Mouse (Mus musculus): ENCODE measurements around the gene Yipf3.
A peak's percentile ranks its signal among the peaks of the same experiment; 100 is the strongest.

The Yipf3 gene

DNA sequence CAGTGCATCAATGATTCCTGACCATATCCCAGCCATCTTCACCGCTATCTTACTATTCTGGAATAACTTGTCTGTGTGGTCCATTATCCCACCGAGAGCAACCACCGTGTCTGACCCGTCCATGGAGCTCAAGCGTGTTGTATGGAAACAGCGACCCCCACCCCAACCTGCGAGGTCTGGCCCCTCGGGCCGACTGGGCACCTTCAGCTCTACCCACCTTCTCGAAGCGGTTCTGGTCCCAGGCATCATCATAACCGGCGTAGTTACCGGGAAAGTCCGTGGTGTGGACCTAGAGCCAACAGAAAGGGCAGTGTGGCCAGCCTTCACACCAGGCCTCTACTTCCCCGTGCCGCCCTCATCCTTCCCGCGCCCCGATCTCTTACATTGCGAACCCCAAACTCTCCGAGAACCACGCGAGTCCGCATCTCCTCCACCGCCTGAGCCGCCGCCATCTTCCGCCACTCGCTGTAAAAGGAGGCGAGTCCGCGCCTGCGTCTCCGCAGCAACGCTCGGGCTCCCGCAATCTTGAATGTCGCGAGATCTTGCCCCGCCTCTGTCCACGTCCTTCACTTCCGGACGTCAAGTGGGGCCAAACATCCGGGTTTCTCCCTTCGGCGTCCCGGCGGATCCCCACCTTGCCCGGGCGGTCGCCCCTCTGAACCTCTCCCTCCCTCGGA lies at the start of gene Yipf3, which contains the start of gene Polr1c:
TSS of gene Yipf3 (plus strand) at position 569 of the 677 bp plus-strand sequence.
TSS of gene Polr1c (minus strand) at position 543 of the 677 bp plus-strand sequence.
- DNase-seq (ENCODE audit: low spot score in 2 of 2), result peak; percentile 89 to 91

DNA sequence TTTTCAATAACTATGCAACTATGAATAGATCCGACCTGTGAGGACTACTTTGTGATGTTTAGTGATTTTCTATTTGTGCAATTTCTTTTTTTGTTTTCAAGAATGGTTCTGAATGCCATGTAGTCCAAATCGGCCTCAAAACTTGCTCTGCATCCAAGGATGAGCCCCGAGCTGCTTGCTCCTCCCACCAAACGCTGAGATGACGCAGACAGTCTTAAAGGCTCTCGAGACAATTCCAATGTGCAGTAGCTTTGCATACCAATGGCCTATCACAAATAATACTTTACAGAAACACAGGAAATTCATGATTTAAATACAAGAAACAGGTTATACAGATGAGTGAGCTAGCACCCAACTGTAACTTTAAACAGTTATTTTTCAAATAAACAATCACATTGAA lies 46.7 kb upstream of the Yipf3 start:
- no peak for DNase-seq (ENCODE audit: low spot score in 2 of 2)

DNA sequence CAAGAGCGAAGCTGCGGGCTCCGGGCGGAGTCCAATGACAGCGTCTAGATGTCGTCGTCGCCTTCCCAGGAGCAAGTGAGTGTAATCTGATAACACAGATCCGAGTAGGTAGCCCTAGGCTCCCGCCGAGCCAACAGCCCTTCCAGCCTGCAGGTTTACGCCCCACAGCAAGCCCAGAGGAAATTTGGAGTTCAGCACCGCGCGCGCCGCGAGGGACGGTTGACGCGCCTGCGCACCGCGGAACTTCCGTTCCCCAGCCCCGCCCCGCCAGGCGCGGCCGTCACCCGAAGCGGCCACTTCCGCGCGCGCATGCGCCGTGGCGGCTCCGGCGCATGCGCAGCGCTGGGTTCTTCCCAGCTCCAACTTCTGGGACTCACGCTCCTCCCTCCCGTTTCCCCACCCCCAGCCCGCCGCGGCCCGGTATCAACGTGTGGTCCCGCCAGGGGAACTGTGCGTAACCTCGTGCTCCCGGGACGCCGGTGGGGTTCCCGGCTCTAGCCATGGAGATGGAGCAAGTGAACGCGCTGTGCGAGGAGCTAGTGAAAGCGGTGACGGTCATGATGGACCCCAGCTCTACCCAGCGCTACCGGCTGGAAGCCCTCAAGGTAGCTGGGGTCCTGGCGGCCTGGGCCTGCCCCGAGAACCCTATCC lies 45.3 kb upstream of the Yipf3 start, which contains the start of the genes Polh and Xpo5:
TSS of gene Polh (minus strand) at position 225 of the 651 bp plus-strand sequence.
TSS of gene Xpo5 (plus strand) at position 362 of the 651 bp plus-strand sequence.
- DNase-seq (ENCODE audit: low spot score in 2 of 2), result peak; percentile 89 to 94

DNA sequence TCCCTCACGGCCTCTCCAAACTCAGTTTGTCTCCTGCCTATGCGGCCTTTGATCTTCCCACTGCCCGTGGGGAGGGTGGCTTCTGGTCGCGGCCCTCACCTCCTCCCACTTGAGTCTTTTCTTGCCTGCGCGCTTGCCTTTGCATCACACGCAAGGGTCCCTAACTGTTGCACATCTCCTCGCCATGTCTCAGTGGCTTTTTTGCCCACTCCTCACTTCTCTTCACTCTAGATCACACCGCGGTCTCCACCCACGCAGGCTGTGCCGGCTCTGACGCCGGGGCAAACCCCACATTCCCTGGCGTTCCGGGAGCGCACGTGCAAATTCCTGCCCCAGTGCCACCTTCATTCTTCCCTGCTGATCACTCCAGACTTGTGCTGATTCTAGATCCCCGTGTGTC lies 44.8 kb upstream of the Yipf3 start:
- no peak for DNase-seq (ENCODE audit: low spot score in 2 of 2)

DNA sequence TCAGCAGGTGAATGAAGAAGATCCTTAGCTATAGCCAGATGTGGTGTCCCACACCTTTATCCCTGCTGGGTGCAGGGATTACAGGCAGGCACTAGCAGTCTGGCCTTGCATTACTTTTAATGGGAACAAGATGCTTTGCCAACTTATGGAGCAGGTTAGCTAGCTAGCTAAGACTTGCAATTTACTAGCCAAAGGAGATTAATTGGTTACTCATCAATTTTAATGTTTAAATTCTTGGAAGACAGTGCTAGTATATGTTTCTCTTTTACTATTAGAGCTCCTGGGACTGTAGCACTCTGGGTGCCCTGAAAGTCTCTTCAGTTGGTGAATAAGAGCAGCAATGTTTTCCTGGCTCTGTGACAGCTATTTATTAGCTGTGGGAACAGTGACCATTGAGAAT lies 41.2 kb upstream of the Yipf3 start:
- no peak for DNase-seq (ENCODE audit: low spot score in 2 of 2)

DNA sequence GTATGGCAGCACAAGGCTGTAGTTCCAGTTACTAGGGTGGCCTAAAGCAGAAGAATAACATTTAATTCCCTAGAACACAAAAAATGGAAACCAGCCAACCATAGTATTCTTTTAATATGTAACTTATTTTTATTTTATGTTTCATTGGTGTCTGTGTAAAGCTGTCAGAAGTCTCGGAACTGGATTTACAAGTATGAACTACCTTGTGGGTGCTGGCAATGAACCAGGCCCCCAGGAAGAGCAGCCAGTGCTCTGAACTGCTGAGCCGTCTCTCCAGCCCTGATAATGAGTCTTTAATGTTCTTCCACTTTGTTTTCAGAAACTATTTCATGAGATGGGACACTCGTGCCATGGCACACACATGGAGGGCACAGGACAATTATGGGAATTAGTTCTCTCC lies 37.3 kb upstream of the Yipf3 start:
- DNase-seq (ENCODE audit: low spot score in 2 of 2), result no peak

DNA sequence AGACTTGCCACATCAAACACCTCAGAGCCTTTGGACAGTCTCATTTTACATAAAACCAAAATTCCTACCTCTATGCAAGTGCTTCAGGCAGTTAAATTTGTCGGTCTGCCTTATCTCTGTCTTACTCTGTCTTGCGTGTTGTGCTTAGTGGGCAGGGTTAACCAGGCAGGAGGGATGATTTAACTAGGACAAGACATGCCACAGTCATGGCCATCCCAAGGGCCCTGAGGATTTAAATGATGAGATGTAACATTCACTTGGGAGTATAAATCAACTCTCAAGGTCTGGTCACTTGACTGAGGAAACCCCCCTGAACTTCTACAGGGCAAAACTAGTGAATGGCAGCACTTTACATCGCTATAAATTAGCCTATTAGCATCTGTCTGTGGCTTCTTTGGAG lies 26.3 kb upstream of the Yipf3 start:
- no peak for DNase-seq (ENCODE audit: low spot score in 2 of 2)

DNA sequence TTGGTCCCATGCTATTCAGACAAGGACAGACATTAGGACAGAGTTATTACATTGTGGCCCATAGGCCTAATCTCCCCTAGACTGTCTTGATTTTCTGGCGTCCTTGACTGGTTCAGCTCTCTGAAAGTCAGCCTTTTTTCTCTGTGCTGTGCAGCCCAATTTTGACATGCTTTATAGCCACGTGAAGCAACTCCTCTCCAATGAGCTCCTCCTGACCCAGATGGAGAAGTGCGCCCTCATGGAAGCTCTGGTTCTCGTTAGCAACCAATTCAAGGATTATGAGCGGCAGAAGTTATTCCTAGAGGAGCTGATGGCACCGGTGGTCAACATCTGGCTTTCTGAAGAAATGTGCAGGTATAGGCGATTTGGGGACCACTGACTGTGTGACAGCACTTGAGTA lies 20.3 kb upstream of the Yipf3 start:
- no peak for DNase-seq (ENCODE audit: low spot score in 2 of 2)

DNA sequence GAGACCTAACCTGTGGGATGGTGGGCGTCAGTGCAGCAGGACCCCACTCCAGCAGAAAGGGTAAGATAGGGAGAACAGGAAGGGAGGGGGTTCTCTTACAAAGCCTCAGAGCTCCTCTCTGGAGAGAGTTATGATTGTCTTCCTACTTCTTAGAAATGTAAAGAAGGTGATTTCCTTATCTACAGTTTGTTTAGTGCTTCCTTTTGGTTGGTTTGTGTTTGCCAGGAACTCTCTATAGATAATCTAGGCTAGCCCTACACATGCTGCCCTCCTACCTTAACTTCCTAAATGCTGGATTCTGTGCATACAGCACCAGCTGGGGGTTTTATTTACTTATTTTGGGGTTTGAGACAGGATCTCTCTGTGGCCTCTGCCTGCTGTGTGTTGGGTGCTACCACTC lies 11.8 kb upstream of the Yipf3 start:
- DNase-seq (ENCODE audit: low spot score in 2 of 2), result no peak

DNA sequence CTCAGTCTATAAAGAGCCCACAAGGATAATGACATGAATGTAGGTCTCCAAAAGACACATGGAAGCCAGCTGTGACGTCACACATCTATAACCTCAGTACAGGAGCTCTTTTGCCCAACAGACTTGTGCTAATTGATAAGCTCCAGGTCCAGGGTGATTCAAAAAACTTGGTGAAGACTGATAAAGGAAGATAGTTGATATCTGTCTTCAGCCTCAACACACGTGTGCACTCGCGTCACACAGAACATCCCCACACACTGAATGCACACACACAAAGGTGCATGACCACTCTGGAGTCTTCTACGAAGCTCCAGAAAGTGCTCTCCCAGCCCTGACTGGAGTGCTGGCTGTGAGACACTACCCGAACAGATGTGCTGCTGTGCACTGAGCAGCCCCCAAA lies 10.8 kb upstream of the Yipf3 start:
- no peak for DNase-seq (ENCODE audit: low spot score in 2 of 2)

DNA sequence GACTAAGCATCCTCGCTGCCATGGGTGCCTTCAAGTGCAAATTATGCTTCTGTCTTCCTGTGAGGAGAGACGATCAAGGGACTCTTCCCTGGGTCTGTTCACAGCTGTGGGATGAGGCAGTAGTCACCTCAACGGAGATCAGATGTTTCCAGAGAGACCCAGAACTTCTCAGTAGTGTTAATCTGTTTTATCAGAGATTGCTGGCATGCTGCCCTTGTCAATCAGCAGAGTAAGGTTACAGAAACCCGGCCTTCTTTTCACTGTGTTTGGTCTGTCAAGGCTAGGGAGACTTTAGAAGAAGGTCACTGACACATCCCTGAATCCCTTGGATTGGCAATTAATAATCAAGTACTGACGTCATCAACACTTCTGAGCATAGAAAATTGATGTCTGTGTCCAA lies 10.4 kb upstream of the Yipf3 start:
- DNase-seq (ENCODE audit: low spot score in 2 of 2), result no peak

DNA sequence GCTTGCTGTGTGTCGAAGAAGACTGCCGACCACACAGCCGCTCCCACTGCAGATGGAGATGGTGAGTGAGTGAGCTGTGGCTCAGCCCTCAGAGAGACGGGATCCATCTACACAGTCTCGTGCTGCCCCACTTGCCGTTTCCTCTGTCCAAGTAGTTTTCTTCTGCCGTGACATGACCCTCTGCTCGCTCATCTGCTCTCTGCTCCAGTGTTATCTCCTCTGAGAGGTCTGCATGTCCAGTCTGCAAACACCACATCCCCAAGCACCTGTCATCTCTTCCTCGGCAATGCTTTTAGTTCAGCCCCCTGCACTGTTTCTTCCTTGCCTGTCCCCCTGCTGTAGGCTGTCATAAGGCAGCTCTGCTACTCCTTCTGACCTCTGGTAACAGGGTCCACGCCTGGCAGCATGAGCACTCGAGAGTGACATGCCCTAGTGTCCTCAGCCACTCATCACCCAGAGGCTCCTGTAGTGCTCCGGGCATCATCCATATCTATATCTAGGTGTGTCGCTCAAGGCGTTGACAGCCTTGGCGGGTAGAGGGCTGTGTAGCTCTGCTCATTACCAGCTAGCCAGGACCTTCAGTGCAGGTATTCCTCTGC lies 8.3 kb upstream of the Yipf3 start:
- DNase-seq (ENCODE audit: low spot score in 2 of 2), result no peak

DNA sequence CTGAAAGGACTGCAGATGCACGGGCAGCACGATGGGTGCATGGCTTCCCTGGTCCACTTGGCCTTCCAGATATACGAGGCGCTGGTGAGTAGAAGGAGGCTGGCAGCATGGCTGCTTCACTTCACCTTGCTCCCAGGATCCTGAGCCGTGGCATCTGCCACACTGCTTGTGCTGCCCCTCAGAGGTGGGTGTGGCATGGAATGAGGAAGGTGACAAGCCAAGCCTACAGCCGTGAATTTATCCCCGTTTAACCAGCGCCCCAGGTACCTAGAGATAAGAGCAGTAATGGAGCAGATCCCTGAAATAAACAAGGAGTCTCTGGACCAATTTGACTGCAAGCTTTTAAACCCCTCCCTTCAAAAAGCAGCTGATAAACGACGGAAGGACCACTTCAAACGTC lies 6.4 kb upstream of the Yipf3 start:
- no peak for DNase-seq (ENCODE audit: low spot score in 2 of 2)

DNA sequence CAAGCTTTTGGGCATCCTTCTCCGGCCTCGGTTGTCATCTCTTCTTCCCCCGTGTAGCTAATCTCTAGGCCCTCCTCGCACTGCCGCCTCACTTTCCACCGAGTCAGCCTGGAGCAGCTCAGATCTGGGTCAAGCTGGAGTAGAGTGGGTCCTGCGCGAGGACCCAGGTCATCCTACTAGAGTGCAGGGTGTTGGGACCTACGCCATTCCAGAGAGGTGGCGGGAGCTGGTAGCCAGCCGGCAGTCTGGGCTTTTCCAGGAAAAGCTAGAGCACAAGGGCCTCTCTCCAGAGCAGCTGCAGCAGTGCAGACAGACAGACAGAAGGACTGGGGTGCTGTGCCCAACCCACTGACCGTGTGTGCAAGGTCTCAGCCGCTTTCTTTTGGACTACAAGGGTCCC lies 5.6 kb upstream of the Yipf3 start:
- no peak for DNase-seq (ENCODE audit: low spot score in 2 of 2)

DNA sequence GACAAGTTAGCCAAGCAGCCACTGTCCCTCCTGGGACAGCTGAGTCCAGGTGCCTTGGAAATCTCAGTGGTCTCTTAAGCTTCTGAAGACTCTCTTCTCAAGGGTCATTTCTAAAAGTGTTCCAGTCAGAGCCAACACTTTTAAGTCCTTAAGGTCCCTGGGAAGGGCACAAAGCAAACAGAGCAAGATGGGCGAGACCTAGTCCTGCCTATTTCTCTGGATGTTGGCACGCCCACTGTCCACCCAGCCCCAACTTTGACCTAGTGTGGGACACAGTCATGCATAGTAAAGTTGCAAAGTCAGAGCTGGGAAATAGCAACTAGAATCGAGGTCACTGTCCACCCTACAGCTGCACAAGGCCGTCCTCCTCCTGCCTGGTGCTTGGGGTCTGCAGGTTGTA lies 4.9 kb upstream of the Yipf3 start:
- DNase-seq (ENCODE audit: low spot score in 2 of 2), result no peak

DNA sequence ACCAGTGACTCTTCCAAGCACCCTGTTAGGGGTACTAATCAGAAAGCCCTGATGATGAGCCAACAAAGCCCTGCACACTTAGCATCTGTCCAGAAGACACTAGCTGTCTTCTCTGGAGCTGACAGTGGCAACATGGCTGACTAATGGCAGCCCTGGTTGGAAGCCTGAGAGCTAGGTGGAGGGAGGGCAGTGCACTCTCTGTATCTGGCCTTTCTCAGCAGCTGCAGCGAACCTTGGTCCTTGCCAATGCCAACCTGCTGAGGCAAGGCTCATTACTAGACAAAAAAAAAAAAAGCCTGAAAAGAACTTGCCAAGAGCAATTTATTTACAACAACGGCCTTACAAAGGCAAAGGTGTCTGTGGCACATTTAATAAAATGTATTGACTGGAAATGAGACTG lies 4.3 kb upstream of the Yipf3 start:
- DNase-seq (ENCODE audit: low spot score in 2 of 2), result no peak

DNA sequence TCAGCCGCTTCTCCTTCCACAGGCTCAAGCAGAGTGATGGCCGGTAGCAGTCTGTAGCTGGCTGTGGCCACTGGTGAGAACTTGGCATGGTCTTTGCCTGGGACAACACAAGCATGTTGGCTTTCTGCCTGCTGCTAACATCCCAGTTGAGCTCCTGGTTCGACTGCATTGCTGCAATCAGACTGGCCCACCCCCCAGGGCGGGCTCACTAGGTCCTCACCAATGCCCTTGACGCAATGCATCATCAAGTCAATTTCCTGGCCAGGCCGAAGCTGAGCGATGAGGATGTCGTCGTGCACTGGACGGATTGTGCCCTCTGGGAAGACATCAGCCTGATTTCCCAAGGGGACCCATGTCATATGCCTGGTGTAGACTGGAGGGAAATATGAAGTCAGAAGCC lies 3.3 kb upstream of the Yipf3 start:
- no peak for DNase-seq (ENCODE audit: low spot score in 2 of 2)

DNA sequence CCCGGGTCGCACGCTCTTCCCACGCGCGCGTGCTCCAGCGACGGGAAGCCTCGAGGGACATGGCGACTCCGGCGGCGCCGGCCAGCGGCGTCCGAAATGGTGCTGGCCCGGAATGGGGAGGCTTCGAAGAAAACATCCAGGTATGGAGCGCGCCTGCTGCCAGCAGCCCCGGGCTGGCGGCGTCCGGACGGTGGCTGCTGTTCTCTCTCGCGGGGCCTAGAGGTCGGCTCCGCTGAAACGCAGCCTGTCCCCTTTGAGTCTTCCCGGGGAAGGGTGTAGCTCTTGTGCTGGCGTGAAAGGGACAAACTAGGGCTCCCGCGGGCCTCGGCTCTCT lies 276 bp downstream of the Yipf3 start:
- DNase-seq (ENCODE audit: low spot score in 2 of 2), result peak in 1 of 2 experiments; percentile 22

DNA sequence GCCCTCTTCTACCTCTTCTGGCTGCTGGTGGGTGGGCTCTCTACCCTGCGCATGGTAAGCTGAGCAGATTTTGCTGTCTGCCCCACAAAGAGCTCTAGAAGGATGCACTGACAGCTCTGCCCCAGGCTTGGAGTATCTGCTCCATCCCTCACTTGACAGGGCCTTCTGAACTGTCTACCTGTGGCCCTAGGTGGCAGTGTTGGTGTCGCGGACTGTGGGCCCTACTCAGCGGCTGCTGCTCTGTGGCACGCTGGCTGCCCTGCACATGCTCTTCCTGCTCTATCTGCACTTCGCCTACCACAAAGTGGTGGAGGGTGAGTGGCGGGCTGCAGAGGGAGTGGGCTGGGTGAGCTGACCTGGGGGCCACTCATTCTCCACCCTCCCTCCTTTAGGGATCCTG lies 3.3 kb downstream of the Yipf3 start:
- DNase-seq (ENCODE audit: low spot score in 2 of 2), result no peak

DNA sequence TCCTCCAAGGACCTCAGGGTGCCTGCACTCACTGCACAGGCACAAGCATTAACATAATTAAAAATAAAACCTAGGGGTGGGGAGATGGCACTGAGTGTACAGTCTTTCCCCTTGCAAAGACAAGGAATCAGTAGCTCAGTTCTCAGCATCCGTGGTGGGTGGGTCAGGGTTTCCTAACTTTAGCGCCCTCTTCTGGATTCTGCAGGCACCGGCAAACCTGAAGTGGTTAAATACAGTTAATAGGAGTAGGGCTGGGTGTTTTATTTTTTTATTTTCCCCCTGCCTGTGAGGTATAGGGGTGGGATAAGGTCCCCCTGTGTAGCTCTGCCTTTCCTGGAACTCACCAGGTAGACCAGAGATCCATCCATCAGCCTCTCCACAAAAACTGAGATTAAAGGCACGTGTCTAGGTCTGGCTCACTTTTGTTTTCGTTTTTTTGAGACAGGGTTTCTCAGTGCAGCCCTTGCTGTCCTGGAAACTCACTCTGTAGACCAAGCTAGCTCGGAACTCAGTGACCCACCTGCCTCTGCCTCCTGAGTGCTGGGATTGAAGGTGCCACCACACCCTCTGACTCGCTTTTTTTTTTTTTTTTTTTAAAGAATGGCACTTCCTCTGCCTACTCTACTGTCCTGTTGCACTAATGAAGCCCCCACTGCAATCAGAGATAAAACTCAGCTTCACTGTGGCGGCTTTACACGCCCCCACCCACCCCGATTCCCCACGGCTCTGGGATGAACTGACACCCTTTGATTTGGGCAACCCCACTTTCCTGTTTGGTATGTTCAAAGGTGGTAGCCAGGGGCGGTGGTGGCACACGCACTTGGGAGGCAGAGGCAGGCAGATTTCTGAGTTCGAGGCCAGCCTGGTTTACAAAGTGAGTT lies 4.9 kb downstream of the Yipf3 start:
- peak in 1 of 2 experiments; percentile 60 for DNase-seq (ENCODE audit: low spot score in 2 of 2)

DNA sequence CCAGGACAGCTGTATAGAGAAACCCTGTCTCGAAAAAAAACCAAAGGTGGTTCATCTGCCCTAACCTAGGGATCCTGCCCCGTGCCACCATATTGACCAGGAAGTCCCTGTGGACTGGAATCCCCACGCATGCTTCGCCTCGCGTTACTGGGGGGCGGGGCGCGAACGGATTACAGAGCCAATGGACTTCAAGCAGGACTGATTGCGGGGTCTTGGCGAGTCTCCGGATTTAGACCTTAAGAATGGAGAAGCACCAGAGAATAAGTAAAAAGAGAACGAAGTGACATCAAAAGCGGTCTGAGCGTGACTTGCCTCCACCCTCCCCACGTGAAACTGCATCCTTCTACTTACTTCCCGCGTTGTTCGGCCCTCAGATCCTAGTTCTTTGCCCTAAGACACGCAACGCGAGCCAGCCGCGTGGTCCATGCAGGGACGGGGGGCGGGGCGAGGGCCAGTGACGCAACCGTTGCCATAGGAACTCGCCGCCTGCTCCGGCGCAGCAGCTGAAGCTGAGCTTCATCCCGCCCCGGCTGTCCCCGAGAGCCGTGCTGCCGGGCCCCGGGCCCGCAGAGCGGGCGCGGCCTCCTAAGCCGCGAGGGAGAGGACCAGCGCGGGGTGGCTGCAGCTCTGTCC lies 5.7 kb downstream of the Yipf3 start, which contains the start of gene Lrrc73:
TSS of gene Lrrc73 (plus strand) at position 80 of the 633 bp plus-strand sequence.
- DNase-seq (ENCODE audit: low spot score in 2 of 2), result peak; percentile 77 to 85

DNA sequence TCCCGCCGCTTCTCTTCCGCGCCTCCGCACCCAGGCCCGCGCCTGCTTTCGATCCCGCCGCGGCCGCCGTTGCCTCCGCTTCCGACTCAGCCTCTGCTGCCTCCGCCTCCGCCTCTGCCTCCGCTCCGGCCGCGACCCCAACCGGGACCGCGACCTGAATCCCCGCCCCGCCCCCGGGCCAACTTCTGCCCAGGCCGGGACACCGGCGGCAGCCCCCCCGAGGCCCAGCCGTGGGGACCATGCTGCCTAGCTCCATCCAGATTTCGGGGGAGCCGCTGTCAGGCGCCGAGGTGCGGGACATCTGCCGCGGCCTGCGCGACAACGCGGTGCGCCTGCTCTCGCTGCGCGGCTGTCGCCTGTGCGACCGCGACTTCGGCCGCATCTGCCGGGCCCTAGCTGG lies 6.2 kb downstream of the Yipf3 start:
- DNase-seq (ENCODE audit: low spot score in 2 of 2), result peak; percentile 25 to 34

All from thymus, postnatal 10 days (tissue).